27 mouse cellular contexts compared by ENCODE assay signal in genomic region chr16:95415372-95415771, GRCm38 (mm10).
"Had no signal": no experiment of that assay in that cellular context is flagged by ENCODE, and none has a peak within 500 bp of the region (broad histone marks: within the 10 kb centered on the region; RNA-seq: fewer than 3 reads in every experiment).

No protein-coding gene starts in this region.

- DNase-seq: gastrocnemius, adult 2 months; gastrocnemius, postnatal 10 days; gastrocnemius, postnatal 25 days; heart, adult 18-20 months; heart, postnatal 10 days; heart, postnatal 4 days; kidney, adult 18-20 months; kidney, adult 8-10 months; kidney, postnatal 14 days; kidney, postnatal 36 days; layer of hippocampus, postnatal 36 days; left cerebral cortex, postnatal 4 days had no signal

- H3K4me1 ChIP-seq: hindbrain, embryonic 10.5 days; hindbrain, embryonic 12.5 days; intestine, embryonic 15.5 days; liver, embryonic 12.5 days had no signal

- H3K4me2 ChIP-seq: heart, embryonic 12.5 days; hindbrain, embryonic 12.5 days; hindbrain, embryonic 14.5 days; intestine, embryonic 15.5 days; kidney, embryonic 15.5 days; limb, embryonic 13.5 days; limb, embryonic 15.5 days; liver, embryonic 12.5 days had no signal

- ATAC-seq: hindbrain, embryonic 16.5 days; inflammation-experienced regulatory T-cells, adult 6 months; intestine, embryonic 15.5 days; intestine, postnatal 0 days; liver, embryonic 12.5 days had no signal

- H3K9me3 ChIP-seq: heart, embryonic 10.5 days; heart, embryonic 12.5 days; hindbrain, embryonic 10.5 days; hindbrain, embryonic 12.5 days; intestine, embryonic 15.5 days; kidney, embryonic 15.5 days; limb, embryonic 13.5 days; limb, embryonic 15.5 days; liver, embryonic 12.5 days had no signal

- H3K36me3 ChIP-seq: heart, embryonic 10.5 days; heart, embryonic 12.5 days; hindbrain, embryonic 10.5 days; hindbrain, embryonic 12.5 days; intestine, embryonic 15.5 days; kidney, embryonic 15.5 days; limb, embryonic 13.5 days; limb, embryonic 15.5 days; liver, embryonic 12.5 days had no signal

- H3K27me3 ChIP-seq: heart, embryonic 12.5 days; hindbrain, embryonic 12.5 days; intestine, embryonic 15.5 days; kidney, embryonic 15.5 days; limb, embryonic 13.5 days; limb, embryonic 15.5 days; liver, embryonic 12.5 days had no signal

- H3K4me3 ChIP-seq: gastrocnemius, adult 2 months; heart, embryonic 10.5 days; heart, embryonic 12.5 days; hindbrain, embryonic 10.5 days; hindbrain, embryonic 12.5 days; intestine, embryonic 15.5 days; kidney, embryonic 15.5 days; limb, embryonic 13.5 days; limb, embryonic 15.5 days; liver, embryonic 12.5 days had no signal

- H3K27ac ChIP-seq: gastrocnemius, adult 2 months; heart, embryonic 10.5 days; hindbrain, embryonic 10.5 days; hindbrain, embryonic 12.5 days; hindbrain, embryonic 14.5 days; intestine, embryonic 15.5 days; kidney, embryonic 15.5 days; kidney, postnatal 0 days; limb, embryonic 13.5 days; limb, embryonic 15.5 days; liver, embryonic 12.5 days; liver, embryonic 14.5 days had no signal

- H3K9ac ChIP-seq: heart, embryonic 12.5 days; hindbrain, embryonic 12.5 days; hindbrain, embryonic 14.5 days; intestine, embryonic 15.5 days; kidney, embryonic 15.5 days; limb, embryonic 13.5 days; limb, embryonic 15.5 days; liver, embryonic 12.5 days; liver, embryonic 14.5 days had no signal
